Mouse (Mus musculus): ENCODE data around the gene Tbx18. TPM values are rescaled to one million over a fixed set of nuclear protein-coding genes. Genes with fewer than 3 reads are reported as not detected.

Tbx18 gene
- total and polyA plus RNA-seq, 3 experiments: not detected

GRCm38 (mm10) chr9:87739543-87740161, 8.6 kb upstream of the Tbx18 start:
- H3K27me3 ChIP-seq (ENCODE audit: control insufficient read depth in 1 of 2, insufficient read depth in 2 of 2, low read length in 2 of 2): no peaks in the 10 kb centered on the region
- DNase-seq (ENCODE audit: low read depth, low spot score): no peak
- H3K79me2 ChIP-seq (ENCODE audit: control insufficient read depth, insufficient read depth, low read length, poor library complexity): no peaks in the 10 kb centered on the region
- no peaks in the 10 kb centered on the region for H3K4me1 ChIP-seq (ENCODE audit: control insufficient read depth in 1 of 2, insufficient read depth in 2 of 2, low read length in 2 of 2)
- no peak overlapping the region for H3K4me3 ChIP-seq (ENCODE audit: control insufficient read depth in 1 of 2, insufficient read depth in 1 of 2, low read depth in 2 of 2, low read length in 2 of 2)
- no peak overlapping the region for H3K9ac ChIP-seq (ENCODE audit: control insufficient read depth, low read depth, low read length, poor library complexity, severe bottlenecking)
- TF ChIP-seq RAD21 (IDR thresholded peaks at IDR 0.05; ENCODE audit: low read depth, low read length) (no peak), UBTF (IDR thresholded peaks at IDR 0.05; ENCODE audit: borderline replicate concordance, insufficient read depth, low read depth, low read length) (no peak), CTCF (IDR thresholded peaks at IDR 0.05 in 2 of 3, conservative IDR thresholded peaks at IDR 0.05 in 1 of 3; ENCODE audit: control insufficient read depth in 1 of 3, insufficient read depth in 1 of 3, low read depth in 2 of 3, low read length in 3 of 3, poor library complexity in 1 of 3, severe bottlenecking in 1 of 3) (no peak), GATA1 (IDR thresholded peaks at IDR 0.05; ENCODE audit: low read depth, low read length) (no peak), MAZ (IDR thresholded peaks at IDR 0.05; ENCODE audit: low read depth, low read length) (no peak), ETS1 (IDR thresholded peaks at IDR 0.05; ENCODE audit: low read depth, low read length) (no peak), TCF12 (IDR thresholded peaks at IDR 0.05; ENCODE audit: low read depth, low read length) (no peak), POLR2AphosphoS5 (IDR thresholded peaks at IDR 0.05; ENCODE audit: borderline replicate concordance, low read depth, low read length) (no peak)
- no peaks in the 10 kb centered on the region for H3K36me3 ChIP-seq (ENCODE audit: control insufficient read depth in 1 of 2, insufficient read depth in 2 of 2, low read length in 2 of 2)
- H3K9me3 ChIP-seq (replicated peaks; ENCODE audit: insufficient read depth, low read length): no peaks in the 10 kb centered on the region
- H3K27ac ChIP-seq (ENCODE audit: control insufficient read depth, low read depth, low read length): no peak overlapping the region

GRCm38 (mm10) chr9:87738766-87739542, 7.9 kb upstream of the Tbx18 start:
- Histone ChIP-seq H3K9me3 (replicated peaks; ENCODE audit: insufficient read depth, low read length) (no peaks in the 10 kb centered on the region), H3K36me3 (ENCODE audit: control insufficient read depth in 1 of 2, insufficient read depth in 2 of 2, low read length in 2 of 2) (no peaks in the 10 kb centered on the region), H3K4me1 (ENCODE audit: control insufficient read depth in 1 of 2, insufficient read depth in 2 of 2, low read length in 2 of 2) (no peaks in the 10 kb centered on the region), H3K79me2 (ENCODE audit: control insufficient read depth, insufficient read depth, low read length, poor library complexity) (no peaks in the 10 kb centered on the region), H3K27ac (ENCODE audit: control insufficient read depth, low read depth, low read length) (no peak overlapping the region), H3K27me3 (ENCODE audit: control insufficient read depth in 1 of 2, insufficient read depth in 2 of 2, low read length in 2 of 2) (no peaks in the 10 kb centered on the region), H3K9ac (ENCODE audit: control insufficient read depth, low read depth, low read length, poor library complexity, severe bottlenecking) (no peak overlapping the region), H3K4me3 (ENCODE audit: control insufficient read depth in 1 of 2, insufficient read depth in 1 of 2, low read depth in 2 of 2, low read length in 2 of 2) (no peak overlapping the region)
- no peak for DNase-seq (ENCODE audit: low read depth, low spot score)
- no peak for TF ChIP-seq BHLHE40 (IDR thresholded peaks at IDR 0.05; ENCODE audit: borderline replicate concordance, low read depth, low read length)
- no peak for TF ChIP-seq NELFE (IDR thresholded peaks at IDR 0.05; ENCODE audit: low read depth, low read length)
- TF ChIP-seq E2F4 (IDR thresholded peaks at IDR 0.05; ENCODE audit: borderline replicate concordance, low read depth, low read length): no peak
- TF ChIP-seq ZC3H11A (IDR thresholded peaks at IDR 0.05; ENCODE audit: low read depth, low read length): no peak
- TF ChIP-seq ZKSCAN1 (IDR thresholded peaks at IDR 0.05; ENCODE audit: low read depth, low read length): no peak
- no peak for TF ChIP-seq MYC (IDR thresholded peaks at IDR 0.05; ENCODE audit: low read depth, low read length)
- no peak for TF ChIP-seq POLR2AphosphoS2 (IDR thresholded peaks at IDR 0.05; ENCODE audit: low read length)
- no peak for TF ChIP-seq MYB (IDR thresholded peaks at IDR 0.05; ENCODE audit: low read depth, low read length)
- TF ChIP-seq MAX (IDR thresholded peaks at IDR 0.05; ENCODE audit: low read length): no peak
- no peak for TF ChIP-seq RCOR1 (IDR thresholded peaks at IDR 0.05; ENCODE audit: low read depth, low read length)
- no peak for TF ChIP-seq JUND (IDR thresholded peaks at IDR 0.05; ENCODE audit: low read depth, low read length)
- TF ChIP-seq MXI1 (IDR thresholded peaks at IDR 0.05; ENCODE audit: low read depth, low read length): no peak

Data from MEL (cell line).